Mouse (Mus musculus): ENCODE measurements around the gene Dmd. TPM values are rescaled to one million over a fixed set of nuclear protein-coding genes. Genes with fewer than 3 reads are reported as not detected.

Dmd gene
- polyA plus RNA-seq, 1 experiment: 5.6 TPM

GRCm38 (mm10) chrX:85041466-85042058 is 2092.9 kb downstream of the Dmd start:
- Histone ChIP-seq H3K4me1 (ENCODE audit: control insufficient read depth, insufficient read depth, low read length) (no peaks in the 10 kb centered on the region), H3K4me3 (replicated peaks; ENCODE audit: control insufficient read depth, low read depth, low read length) (no peak overlapping the region), H3K27ac (ENCODE audit: control insufficient read depth, insufficient read depth, low read depth, low read length, poor library complexity) (no peak overlapping the region)
- 24% methylated on average over 8 of the region's 8 CpGs for WGBS
- no peak for TF ChIP-seq POLR2A (IDR thresholded peaks at IDR 0.05; ENCODE audit: borderline replicate concordance, control insufficient read depth, low read depth, low read length)
- no peak for TF ChIP-seq CTCF (IDR thresholded peaks at IDR 0.05; ENCODE audit: control insufficient read depth, insufficient read depth, low read length)

GRCm38 (mm10) chrX:85046631-85047030 is 2098.0 kb downstream of the Dmd start:
- Histone ChIP-seq H3K27ac (ENCODE audit: control insufficient read depth, insufficient read depth, low read depth, low read length, poor library complexity) (no peak overlapping the region), H3K4me1 (ENCODE audit: control insufficient read depth, insufficient read depth, low read length) (no peaks in the 10 kb centered on the region), H3K4me3 (replicated peaks; ENCODE audit: control insufficient read depth, low read depth, low read length) (no peak overlapping the region)
- WGBS: 90% methylated on average over 9 of the region's 9 CpGs
- no peak for TF ChIP-seq CTCF (IDR thresholded peaks at IDR 0.05; ENCODE audit: control insufficient read depth, insufficient read depth, low read length)
- TF ChIP-seq POLR2A (IDR thresholded peaks at IDR 0.05; ENCODE audit: borderline replicate concordance, control insufficient read depth, low read depth, low read length): no peak

DNA sequence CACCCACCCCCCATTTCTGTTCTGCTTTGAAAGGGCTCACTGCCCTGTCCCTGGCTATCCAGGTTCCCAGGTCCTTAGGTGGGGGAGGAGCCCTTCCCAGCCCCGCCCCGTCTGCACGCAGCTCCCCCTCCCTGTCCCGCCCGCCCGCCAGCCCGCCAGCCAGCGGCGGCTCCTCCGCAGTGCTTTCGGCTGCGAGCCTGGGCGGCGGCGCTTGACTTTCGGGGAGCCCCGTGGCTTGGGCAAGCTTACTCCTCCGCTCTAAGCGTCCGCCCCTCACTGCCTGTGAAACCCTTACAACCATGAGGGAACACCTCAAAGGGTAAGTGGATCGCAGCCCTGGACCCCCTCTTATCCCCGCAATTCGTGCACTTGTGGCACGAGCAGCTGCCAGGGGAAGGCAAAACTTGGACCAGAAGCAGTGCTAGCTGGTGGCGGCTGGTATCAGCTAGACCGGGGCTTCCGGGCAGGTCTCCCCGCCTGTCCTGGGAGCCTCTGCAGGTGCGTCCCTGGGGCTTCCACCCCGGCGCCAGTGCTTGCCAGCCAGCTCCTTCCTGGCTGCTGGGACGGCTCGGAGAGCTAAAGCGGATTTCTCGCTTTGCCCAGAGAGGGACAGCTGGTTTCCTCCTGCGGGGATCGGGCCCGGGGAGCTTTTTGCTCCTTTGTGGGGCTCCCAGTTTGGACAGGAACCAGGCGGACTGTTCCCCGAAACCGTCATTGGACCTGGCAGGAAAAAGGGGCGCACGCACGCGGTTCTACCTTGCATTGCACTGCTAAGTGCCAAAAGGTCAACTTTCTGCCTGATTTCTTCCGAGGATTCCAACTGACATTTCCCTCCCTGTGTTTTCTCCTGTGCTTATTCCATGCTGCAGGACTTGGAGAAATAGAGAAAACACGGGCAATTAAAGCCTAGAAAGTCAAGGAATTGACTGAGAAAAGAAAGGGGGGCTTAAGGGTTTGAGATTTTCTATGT is 2099.8 kb downstream of the Dmd start:
- Histone ChIP-seq H3K27ac (ENCODE audit: control insufficient read depth, insufficient read depth, low read depth, low read length, poor library complexity) (no peak overlapping the region), H3K4me1 (ENCODE audit: control insufficient read depth, insufficient read depth, low read length) (no peaks in the 10 kb centered on the region), H3K4me3 (replicated peaks; ENCODE audit: control insufficient read depth, low read depth, low read length) (peak overlapping the region; percentile 50)
- TF ChIP-seq CTCF (IDR thresholded peaks at IDR 0.05; ENCODE audit: control insufficient read depth, insufficient read depth, low read length) (no peak), POLR2A (IDR thresholded peaks at IDR 0.05; ENCODE audit: borderline replicate concordance, control insufficient read depth, low read depth, low read length) (no peak)
- WGBS: 12% methylated on average over 39 of the region's 47 CpGs

DNA sequence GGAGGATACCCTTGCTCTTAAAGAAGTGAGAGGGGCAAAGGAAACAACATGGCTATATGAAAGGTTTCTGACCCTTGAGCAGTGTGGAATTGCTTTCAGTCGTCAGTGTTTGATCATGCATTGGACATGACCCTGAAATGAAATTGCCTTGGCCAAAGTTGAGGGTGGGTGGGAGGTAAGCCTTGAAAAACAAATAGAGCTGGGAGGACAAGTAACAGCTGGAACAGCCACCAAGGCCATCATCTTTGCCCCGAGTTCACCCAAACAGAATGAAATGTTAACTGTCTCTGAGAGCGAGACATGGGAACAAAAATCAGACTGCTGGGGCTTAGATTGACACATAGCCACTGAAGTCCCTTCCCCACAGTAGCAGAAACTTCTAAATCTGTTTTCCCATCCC is 2100.9 kb downstream of the Dmd start:
- no peak overlapping the region for H3K27ac ChIP-seq (ENCODE audit: control insufficient read depth, insufficient read depth, low read depth, low read length, poor library complexity)
- H3K4me3 ChIP-seq (replicated peaks; ENCODE audit: control insufficient read depth, low read depth, low read length): no peak overlapping the region
- no peaks in the 10 kb centered on the region for H3K4me1 ChIP-seq (ENCODE audit: control insufficient read depth, insufficient read depth, low read length)
- no peak for TF ChIP-seq POLR2A (IDR thresholded peaks at IDR 0.05; ENCODE audit: borderline replicate concordance, control insufficient read depth, low read depth, low read length)
- no peak for TF ChIP-seq CTCF (IDR thresholded peaks at IDR 0.05; ENCODE audit: control insufficient read depth, insufficient read depth, low read length)
- 62% methylated on average over 3 of the region's 3 CpGs for WGBS

DNA sequence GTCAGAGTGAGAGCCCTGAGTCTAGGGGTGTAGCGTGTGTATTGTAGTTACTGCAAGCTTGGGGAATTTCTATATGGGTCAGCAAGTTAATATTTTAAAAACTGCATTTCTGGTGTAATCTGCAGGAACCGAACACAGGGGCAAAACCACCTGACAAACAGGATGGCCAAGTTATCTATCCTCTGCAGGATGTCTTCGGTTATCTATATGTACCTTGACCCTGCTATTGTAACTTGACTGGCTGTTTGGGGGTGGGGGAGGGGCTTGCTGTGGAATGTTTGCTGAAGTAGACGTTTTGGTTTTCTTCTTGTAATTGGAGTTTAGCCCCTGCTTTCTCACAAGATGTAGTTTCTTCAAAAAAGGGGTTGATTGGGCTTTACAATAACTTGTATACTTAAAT is 2124.9 kb downstream of the Dmd start:
- WGBS: 45% methylated on average over 4 of the region's 4 CpGs

DNA sequence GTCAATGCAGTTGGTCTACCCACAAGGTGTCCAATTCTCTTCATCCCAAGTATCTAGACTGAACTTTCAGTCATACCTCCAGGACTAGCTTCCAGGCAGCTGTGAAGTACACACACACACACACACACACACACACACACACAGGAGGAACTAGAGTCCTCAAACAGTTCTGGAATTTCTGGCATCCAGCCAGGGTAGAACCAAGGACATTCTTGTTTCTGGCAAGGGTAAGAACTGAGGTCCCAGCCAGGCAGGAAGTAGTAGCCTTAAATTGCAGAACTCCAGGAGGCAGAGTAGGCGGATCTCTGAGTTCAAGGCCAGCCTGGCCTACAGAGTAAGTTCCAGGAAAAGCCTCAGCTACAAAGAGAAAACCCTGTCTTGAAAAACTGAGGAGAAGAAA is 2128.2 kb downstream of the Dmd start:
- 89% methylated on average over 1 of the region's 1 CpGs for WGBS
- TF ChIP-seq POLR2A (IDR thresholded peaks at IDR 0.05; ENCODE audit: borderline replicate concordance, control insufficient read depth, low read depth, low read length) (no peak), CTCF (IDR thresholded peaks at IDR 0.05; ENCODE audit: control insufficient read depth, insufficient read depth, low read length) (no peak)
- H3K4me3 ChIP-seq (replicated peaks; ENCODE audit: control insufficient read depth, low read depth, low read length): no peak overlapping the region

More for the DNA sequence above, 2124.9 kb downstream of the Dmd start:
- Histone ChIP-seq H3K4me1 (ENCODE audit: control insufficient read depth, insufficient read depth, low read length) (no peaks in the 10 kb centered on the region), H3K4me3 (replicated peaks; ENCODE audit: control insufficient read depth, low read depth, low read length) (no peak overlapping the region), H3K27ac (ENCODE audit: control insufficient read depth, insufficient read depth, low read depth, low read length, poor library complexity) (no peak overlapping the region)
- TF ChIP-seq POLR2A (IDR thresholded peaks at IDR 0.05; ENCODE audit: borderline replicate concordance, control insufficient read depth, low read depth, low read length): no peak
- TF ChIP-seq CTCF (IDR thresholded peaks at IDR 0.05; ENCODE audit: control insufficient read depth, insufficient read depth, low read length): no peak

DNA sequence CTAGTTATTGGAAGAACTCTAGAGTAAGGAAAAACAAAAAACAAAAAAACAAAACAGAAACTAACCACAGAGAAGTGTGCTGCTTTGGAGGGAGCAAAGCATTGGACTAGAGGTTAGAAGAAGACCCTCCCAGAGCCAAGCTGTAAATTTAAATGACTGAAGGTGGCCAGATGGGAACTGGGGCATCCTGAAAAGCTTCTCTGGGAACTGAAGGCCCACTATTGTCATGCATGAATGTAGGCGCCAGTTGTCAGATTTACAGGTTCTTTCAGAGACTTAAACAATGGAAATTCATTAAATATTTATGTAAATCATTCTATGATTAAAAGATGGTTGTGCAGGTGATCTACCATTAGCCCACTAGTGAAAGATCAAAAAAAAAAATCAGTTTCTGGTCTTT is 2128.9 kb downstream of the Dmd start:
- WGBS: 79% methylated on average over 1 of the region's 1 CpGs
- Histone ChIP-seq H3K27ac (ENCODE audit: control insufficient read depth, insufficient read depth, low read depth, low read length, poor library complexity) (no peak overlapping the region), H3K4me1 (ENCODE audit: control insufficient read depth, insufficient read depth, low read length) (no peaks in the 10 kb centered on the region), H3K4me3 (replicated peaks; ENCODE audit: control insufficient read depth, low read depth, low read length) (no peak overlapping the region)
- TF ChIP-seq CTCF (IDR thresholded peaks at IDR 0.05; ENCODE audit: control insufficient read depth, insufficient read depth, low read length) (no peak), POLR2A (IDR thresholded peaks at IDR 0.05; ENCODE audit: borderline replicate concordance, control insufficient read depth, low read depth, low read length) (no peak)

More for the DNA sequence above, 2128.2 kb downstream of the Dmd start:
- H3K4me1 ChIP-seq (ENCODE audit: control insufficient read depth, insufficient read depth, low read length): no peaks in the 10 kb centered on the region
- H3K27ac ChIP-seq (ENCODE audit: control insufficient read depth, insufficient read depth, low read depth, low read length, poor library complexity): no peak overlapping the region

DNA sequence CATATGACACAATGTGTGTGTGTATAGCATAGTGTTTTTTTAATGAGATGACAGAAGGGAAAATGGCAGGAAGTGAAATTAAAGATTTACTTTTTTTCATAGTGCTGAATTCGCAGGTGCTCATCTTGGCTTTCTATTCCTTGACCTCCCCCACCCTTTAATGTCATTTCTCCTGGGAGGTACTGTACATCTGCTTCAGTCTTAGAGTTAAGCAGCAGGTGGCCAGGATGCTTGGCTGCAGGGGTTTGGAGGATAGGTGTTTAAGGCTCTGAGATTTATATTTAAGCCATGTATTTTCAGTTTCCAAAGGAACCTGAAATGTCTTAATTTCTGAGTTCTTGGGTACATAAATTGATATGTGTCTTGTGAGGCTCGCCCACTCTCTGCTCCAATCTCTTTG is 2130.5 kb downstream of the Dmd start:
- no peaks in the 10 kb centered on the region for H3K4me1 ChIP-seq (ENCODE audit: control insufficient read depth, insufficient read depth, low read length)
- no peak overlapping the region for H3K27ac ChIP-seq (ENCODE audit: control insufficient read depth, insufficient read depth, low read depth, low read length, poor library complexity)
- WGBS: 64% methylated on average over 2 of the region's 2 CpGs
- H3K4me3 ChIP-seq (replicated peaks; ENCODE audit: control insufficient read depth, low read depth, low read length): no peak overlapping the region
- no peak for TF ChIP-seq POLR2A (IDR thresholded peaks at IDR 0.05; ENCODE audit: borderline replicate concordance, control insufficient read depth, low read depth, low read length)
- no peak for TF ChIP-seq CTCF (IDR thresholded peaks at IDR 0.05; ENCODE audit: control insufficient read depth, insufficient read depth, low read length)

All from bone marrow, adult 2 months (tissue).